Comparison of ENCODE assay signal across 8 mouse cellular contexts in the genomic region with DNA sequence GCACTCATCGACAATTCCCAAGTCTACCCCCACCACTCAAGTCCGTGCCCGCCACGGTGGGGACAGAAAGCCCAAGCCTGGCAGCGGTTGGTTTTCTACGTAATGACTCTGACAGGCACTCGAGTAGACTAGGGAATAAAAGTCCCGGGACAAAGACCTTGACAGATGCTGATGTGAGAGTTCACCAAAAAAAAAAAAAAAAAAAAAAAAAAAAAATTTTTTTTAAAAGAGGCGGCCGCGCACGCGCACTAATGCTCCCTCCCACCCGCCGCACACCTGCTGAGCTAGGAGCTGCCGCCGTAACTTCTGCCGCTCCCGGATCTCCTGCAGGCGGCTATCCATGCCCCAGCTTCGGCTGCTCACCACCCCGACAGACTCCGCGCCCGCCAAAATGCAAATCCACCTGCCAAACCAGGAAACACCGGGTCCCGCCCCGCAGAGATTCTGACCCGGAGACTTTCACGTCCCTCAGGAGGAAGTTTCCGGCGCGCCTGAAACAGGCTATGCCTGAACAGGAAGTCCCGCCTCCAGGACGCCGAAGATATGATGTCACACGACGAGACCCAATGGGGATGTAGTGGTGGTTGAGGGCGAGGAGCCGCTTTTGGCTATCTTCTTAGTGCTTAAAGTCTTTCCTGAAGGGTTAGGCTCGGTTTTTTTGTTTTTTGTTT. TPM values are rescaled to one million over a fixed set of nuclear protein-coding genes. Genes with fewer than 3 reads are reported as not detected.
A peak's percentile ranks its signal among the peaks of the same experiment; 100 is the strongest.
DNase-seq lines count a peak whose midpoint lies in the region; ATAC-seq lines count a peak whose summit lies in the region.

A gene (minus strand): TSS at position 623 of the 671 bp plus-strand sequence.

- peaks cover 9% of the 10 kb centered on the region; the same call in 1 of the 2 replicates for H3K36me3 ChIP-seq in hindbrain, embryonic 15.5 days

- H3K4me3 ChIP-seq in hindbrain, embryonic 15.5 days, result peak within 1 kb of the TSS; percentile 69

- peak; percentile 96 for DNase-seq in T-cell, adult 2 months (ENCODE audit: low spot score)
- DNase-seq in cerebellum, postnatal 36 days, result peak; percentile 96 to 97
- DNase-seq in frontal cortex, postnatal 36 days (ENCODE audit: low spot score in 2 of 2), result peak; percentile 96 to 97
- DNase-seq in left cerebral cortex, adult 11 months (ENCODE audit: low spot score), result peak; percentile 93
- DNase-seq in lung, postnatal 4 days, result peak; percentile 96
- DNase-seq in retina, postnatal 7 days (ENCODE audit: low read depth, low spot score), result peak; percentile 98
- DNase-seq in urinary bladder, adult 2 months (ENCODE audit: low spot score), result peak; percentile 81

- peak within 1 kb of the TSS; percentile 95 for H3K27ac ChIP-seq in hindbrain, embryonic 15.5 days (replicated peaks)

- H3K4me1 ChIP-seq in hindbrain, embryonic 15.5 days (replicated peaks), result peaks cover 19% of the 10 kb centered on the region

- WGBS in hindbrain, embryonic 15.5 days, result under 1% methylated on average over 41 of the region's 41 CpGs

- no peaks in the 10 kb centered on the region for H3K9me3 ChIP-seq in hindbrain, embryonic 15.5 days

- peak within 1 kb of the TSS; percentile 57 for H3K4me2 ChIP-seq in hindbrain, embryonic 15.5 days

- ATAC-seq in hindbrain, embryonic 15.5 days (ENCODE audit: low FRiP score, low read depth), result peak; percentile 99

- H3K27me3 ChIP-seq in hindbrain, embryonic 15.5 days, result no peaks in the 10 kb centered on the region

- peak within 1 kb of the TSS; percentile 64 for H3K9ac ChIP-seq in hindbrain, embryonic 15.5 days

RNA-seq across cellular contexts. Expression of the gene that starts here (rescaled TPM):
- 21.6 and 23.3 TPM in 2 replicates for polyA plus RNA-seq in hindbrain, embryonic 15.5 days (2015; fragmentation: Nextera tagmentation; extraction: Ambion mirVana)
- 12.6 and 15.4 TPM in 2 replicates for polyA plus RNA-seq in urinary bladder, adult 2 months (2012; rRNA removed)

Comparison
In these comparisons a context has a peak if more than half of its experiments do, and no peak if none do; other contexts are left out.
1. Peak in every context shown above with its lines: DNase-seq, ATAC-seq, H3K4me3 ChIP-seq and H3K27ac ChIP-seq.